8 mouse cellular contexts compared by ENCODE assay signal in genomic region chr5:130003229-130003628, GRCm38 (mm10). TPM values are rescaled to one million over a fixed set of nuclear protein-coding genes. Genes with fewer than 3 reads are reported as not detected.
DNase-seq lines count a peak whose midpoint lies in the region; ATAC-seq and TF ChIP-seq lines count a peak whose summit lies in the region.

No protein-coding gene starts in this region.

- no peaks in the 10 kb centered on the region for H3K9me3 ChIP-seq in heart, embryonic 11.5 days (replicated peaks; ENCODE audit: control insufficient read depth, low read length)
- no peaks in the 10 kb centered on the region for H3K9me3 ChIP-seq in hindbrain, embryonic 15.5 days
- H3K9me3 ChIP-seq in midbrain, embryonic 14.5 days (ENCODE audit: control insufficient read depth, low read length): no peaks in the 10 kb centered on the region

- peak overlapping the region; percentile 77 for H3K9ac ChIP-seq in heart, embryonic 11.5 days (ENCODE audit: low read depth, low read length)
- peak overlapping the region; percentile 72; the same call in 1 of the 2 replicates for H3K9ac ChIP-seq in hindbrain, embryonic 15.5 days
- 0 out of 2 replicates have a peak overlapping the region, but pooled peaks have one; percentile 77 for H3K9ac ChIP-seq in midbrain, embryonic 14.5 days (replicated peaks; ENCODE audit: low read length)

- peak overlapping the region; percentile 65 for H3K4me3 ChIP-seq in heart, embryonic 11.5 days (ENCODE audit: low read depth, low read length)
- H3K4me3 ChIP-seq in bone marrow macrophage, adult 2 months (ENCODE audit: insufficient read depth, low read length): no peak overlapping the region
- H3K4me3 ChIP-seq in hindbrain, embryonic 15.5 days: peak overlapping the region; percentile 75
- H3K4me3 ChIP-seq in midbrain, embryonic 14.5 days (replicated peaks; ENCODE audit: low read depth, low read length): peak overlapping the region; percentile 53

- peak overlapping the region; percentile 81 for H3K4me2 ChIP-seq in heart, embryonic 11.5 days
- peak overlapping the region; percentile 90 for H3K4me2 ChIP-seq in hindbrain, embryonic 15.5 days
- peak overlapping the region; percentile 82 for H3K4me2 ChIP-seq in midbrain, embryonic 14.5 days (ENCODE audit: low read length)

- no peak for TF ChIP-seq CTCF in bone marrow macrophage, adult 2 months (IDR thresholded peaks at IDR 0.05; ENCODE audit: low read depth, low read length)

- ATAC-seq in heart, embryonic 11.5 days (replicated peaks; ENCODE audit: insufficient number of reproducible peaks, low FRiP score, low TSS enrichment): no peak
- ATAC-seq in hindbrain, embryonic 15.5 days (ENCODE audit: low FRiP score, low read depth): no peak
- no peak for ATAC-seq in midbrain, embryonic 14.5 days (ENCODE audit: low FRiP score, low TSS enrichment)

- no peaks in the 10 kb centered on the region for H3K4me1 ChIP-seq in heart, embryonic 11.5 days (ENCODE audit: control insufficient read depth, insufficient read depth, low read length)
- peaks cover 25% of the 10 kb centered on the region for H3K4me1 ChIP-seq in bone marrow macrophage, adult 2 months (ENCODE audit: control insufficient read depth, insufficient read depth, low read length)
- H3K4me1 ChIP-seq in hindbrain, embryonic 15.5 days (replicated peaks): peaks cover 13% of the 10 kb centered on the region
- H3K4me1 ChIP-seq in midbrain, embryonic 14.5 days (ENCODE audit: control insufficient read depth, insufficient read depth, low read length): peaks cover 9% of the 10 kb centered on the region

- no peaks in the 10 kb centered on the region for H3K36me3 ChIP-seq in heart, embryonic 11.5 days (ENCODE audit: control insufficient read depth, insufficient read depth, low read length)
- H3K36me3 ChIP-seq in hindbrain, embryonic 15.5 days: no peaks in the 10 kb centered on the region
- H3K36me3 ChIP-seq in midbrain, embryonic 14.5 days (ENCODE audit: control insufficient read depth, insufficient read depth, low read length): no peaks in the 10 kb centered on the region

- 35% methylated on average over 7 of the region's 7 CpGs for WGBS in heart, embryonic 11.5 days (ENCODE audit: insufficient replicate concordance)
- 71% methylated on average over 7 of the region's 7 CpGs for WGBS in hindbrain, embryonic 15.5 days
- 69% methylated on average over 7 of the region's 7 CpGs for WGBS in midbrain, embryonic 14.5 days

- no peaks in the 10 kb centered on the region for H3K27me3 ChIP-seq in heart, embryonic 11.5 days (ENCODE audit: control insufficient read depth, insufficient read depth, low read length)
- H3K27me3 ChIP-seq in hindbrain, embryonic 15.5 days: no peaks in the 10 kb centered on the region
- no peaks in the 10 kb centered on the region for H3K27me3 ChIP-seq in midbrain, embryonic 14.5 days (ENCODE audit: control insufficient read depth, insufficient read depth, low read length)

- no peak for TF ChIP-seq POLR2A in bone marrow macrophage, adult 2 months (IDR thresholded peaks at IDR 0.05; ENCODE audit: borderline replicate concordance, low read depth, low read length)

- H3K27ac ChIP-seq in heart, embryonic 11.5 days (ENCODE audit: low read depth, low read length): peak overlapping the region; percentile 76
- peak overlapping the region; percentile 91 for H3K27ac ChIP-seq in bone marrow macrophage, adult 2 months (ENCODE audit: insufficient read depth, low read depth, low read length)
- peak overlapping the region; percentile 70; the same call in 1 of the 2 replicates for H3K27ac ChIP-seq in hindbrain, embryonic 15.5 days (replicated peaks)
- H3K27ac ChIP-seq in midbrain, embryonic 14.5 days (replicated peaks; ENCODE audit: low read depth, low read length): no peak overlapping the region

- no peak for DNase-seq in heart, adult 8-10 months (ENCODE audit: low spot score)
- DNase-seq in midbrain, embryonic 14.5 days: no peak
- no peak for DNase-seq in frontal cortex, postnatal 14 days (ENCODE audit: low spot score in 2 of 2)
- no peak for DNase-seq in ovary, postnatal 36 days (ENCODE audit: low spot score)
- DNase-seq in cerebellum, adult 11-12 months: no peak

RNA-seq across cellular contexts. Expression of gene Gusb, which starts 0.4 kb away (rescaled TPM):
- 50.2 and 62.8 TPM in 2 replicates for polyA plus RNA-seq in heart, embryonic 11.5 days (2014; fragmentation: Nextera tagmentation; extraction: Ambion mirVana)
- total RNA-seq in heart, adult 8-10 months (2022): 10 to 100 TPM; 11.7 to 14.2 (median 12.8) TPM
- 340 and 349 TPM in 2 replicates for polyA plus RNA-seq in bone marrow macrophage, adult 2 months (2012; ENCODE audit: insufficient read depth, insufficient read length, missing spikeins)
- 31.9 and 33.9 TPM in 2 replicates for polyA plus RNA-seq in hindbrain, embryonic 15.5 days (2015; fragmentation: Nextera tagmentation; extraction: Ambion mirVana)
- 23.3 and 25.8 TPM in 2 replicates for polyA plus RNA-seq in midbrain, embryonic 14.5 days (2014; fragmentation: Nextera tagmentation; extraction: Ambion mirVana)

RNA-seq across cellular contexts. Expression of gene Asl, which starts 25.8 kb away (rescaled TPM):
- polyA plus RNA-seq in heart, embryonic 11.5 days (2014; fragmentation: Nextera tagmentation; extraction: Ambion mirVana): 18.2 and 18.6 TPM in 2 replicates
- total RNA-seq in heart, adult 8-10 months (2022): 1 to 10 TPM; 3.0 to 7.1 (median 6.3) TPM
- polyA plus RNA-seq in bone marrow macrophage, adult 2 months (2012; ENCODE audit: insufficient read depth, insufficient read length, missing spikeins): 72.7 and 80.7 TPM in 2 replicates
- 37.4 and 39.5 TPM in 2 replicates for polyA plus RNA-seq in hindbrain, embryonic 15.5 days (2015; fragmentation: Nextera tagmentation; extraction: Ambion mirVana)
- polyA plus RNA-seq in midbrain, embryonic 14.5 days (2014; fragmentation: Nextera tagmentation; extraction: Ambion mirVana): 32.6 and 50.3 TPM in 2 replicates

RNA-seq across cellular contexts. Expression of gene Crcp, which starts 25.9 kb away (rescaled TPM):
- 21.0 and 22.1 TPM in 2 replicates for polyA plus RNA-seq in heart, embryonic 11.5 days (2014; fragmentation: Nextera tagmentation; extraction: Ambion mirVana)
- 10 to 100 TPM; 11.5 to 16.1 (median 14.5) TPM for total RNA-seq in heart, adult 8-10 months (2022)
- 30.1 and 31.5 TPM in 2 replicates for polyA plus RNA-seq in bone marrow macrophage, adult 2 months (2012; ENCODE audit: insufficient read depth, insufficient read length, missing spikeins)
- 82.2 and 83.2 TPM in 2 replicates for polyA plus RNA-seq in hindbrain, embryonic 15.5 days (2015; fragmentation: Nextera tagmentation; extraction: Ambion mirVana)
- polyA plus RNA-seq in midbrain, embryonic 14.5 days (2014; fragmentation: Nextera tagmentation; extraction: Ambion mirVana): 54.8 and 72.9 TPM in 2 replicates
